Mouse (Mus musculus) intestine, embryonic 14.5 days (tissue): ENCODE results near the gene C1galt1c1. TPM values are rescaled to one million over a fixed set of nuclear protein-coding genes. Genes with fewer than 3 reads are reported as not detected.

Experiments
- ATAC-seq: fragments of 200-750 bp; cut with Nextera tagmentation; replicated peaks from 2 replicates; pipeline ENCODE4 v1.8.0; 2017; ENCODE audit warnings: low read depth, moderate number of reproducible peaks, moderate TSS enrichment, moderate library complexity; ENCODE audit not compliant: low FRiP score, low TSS enrichment
- DNase-seq: peaks from one replicate; pipeline ENCODE4 v3.0.0-alpha.2; 2018; ENCODE audit warnings: low spot score
- H3K27ac ChIP-seq: fragments of 300-500 bp; sonication (generic); 2 replicates; pipeline ENCODE4 v1.5.1; 2014; ENCODE audit warnings: low read depth, mild to moderate bottlenecking, control low read depth
- H3K27me3 ChIP-seq: fragments of 300-500 bp; sonication (generic); replicated peaks from 2 replicates; pipeline ENCODE4 v1.6.1; 2014; ENCODE audit warnings: low read length, control low read depth; ENCODE audit not compliant: control insufficient read depth, insufficient read depth
- H3K36me3 ChIP-seq: fragments of 300-500 bp; sonication (generic); 2 replicates; pipeline ENCODE4 v1.6.1; 2014; ENCODE audit warnings: low read length, control low read depth; ENCODE audit not compliant: control insufficient read depth, insufficient read depth
- H3K4me1 ChIP-seq: fragments of 300-500 bp; sonication (generic); replicated peaks from 2 replicates; pipeline ENCODE4 v1.6.1; 2014; ENCODE audit warnings: low read length, control low read depth, mixed read lengths; ENCODE audit not compliant: control insufficient read depth, insufficient read depth
- H3K4me2 ChIP-seq: fragments of 300-500 bp; sonication (generic); 2 replicates; pipeline ENCODE4 v1.6.1; 2014; ENCODE audit warnings: low read length
- H3K4me3 ChIP-seq: fragments of 300-500 bp; sonication (generic); 2 replicates; pipeline ENCODE4 v1.5.1; 2014; ENCODE audit warnings: low read depth, low read length, control low read depth, mixed read lengths
- H3K9ac ChIP-seq: fragments of 300-500 bp; sonication (generic); 2 replicates; pipeline ENCODE4 v1.6.1; 2014; ENCODE audit warnings: mild to moderate bottlenecking, low read length
- H3K9me3 ChIP-seq: fragments of 300-500 bp; sonication (generic); 2 replicates; pipeline ENCODE4 v1.6.1; 2016; ENCODE audit warnings: low read length, control low read depth; ENCODE audit not compliant: control insufficient read depth
- WGBS: fragments of 180-500 bp; shearing (Covaris S2); extraction: QIAGEN DNeasy Blood & Tissue Kit; methylation state at CpG from one replicate; pipeline ENCODE4 v1.1.7; 2014; 5-methylcytosine and 5-hydroxymethylcytosine counted together
- polyA plus RNA-seq: library from polyadenylated mRNA; unstranded; fragments of >200 nt; fragmentation: Nextera tagmentation; extraction: Ambion mirVana; gene quantifications from 2 replicates; pipeline ENCODE4 v1.2.1, GENCODE M21; 2014

Gene C1galt1c1
- polyA plus RNA-seq, 1 experiment from 2014 or later: 46.4 TPM

DNA sequence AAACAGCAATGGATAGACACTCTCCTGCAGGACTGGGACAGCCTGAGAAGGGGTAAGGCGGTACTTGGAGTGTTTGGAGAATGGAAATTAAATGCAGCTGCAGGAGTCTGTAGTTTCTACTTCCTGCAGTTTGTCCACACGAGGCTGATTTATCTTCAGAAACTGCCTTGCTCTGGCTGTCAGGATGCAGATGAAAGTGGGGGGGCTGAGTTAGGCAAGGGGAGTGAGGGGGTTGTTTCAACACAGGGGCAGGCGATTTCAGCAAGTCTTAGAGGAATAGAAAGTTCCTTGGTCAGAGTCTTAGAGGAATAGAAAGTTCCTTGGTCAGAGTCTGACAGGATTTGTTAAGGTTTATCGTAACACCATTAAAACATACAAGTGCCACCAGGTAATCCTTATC, 7.3 kb upstream of the C1galt1c1 start:
- Histone ChIP-seq H3K36me3 (no peaks in the 10 kb centered on the region), H3K4me3 (no peak overlapping the region), H3K4me1 (no peaks in the 10 kb centered on the region), H3K27ac (no peak overlapping the region), H3K4me2 (no peak overlapping the region), H3K9me3 (no peaks in the 10 kb centered on the region), H3K27me3 (no peaks in the 10 kb centered on the region), H3K9ac (no peak overlapping the region)
- DNase-seq: no peak
- 44% methylated on average over 4 of the region's 4 CpGs for WGBS
- no peak for ATAC-seq

DNA sequence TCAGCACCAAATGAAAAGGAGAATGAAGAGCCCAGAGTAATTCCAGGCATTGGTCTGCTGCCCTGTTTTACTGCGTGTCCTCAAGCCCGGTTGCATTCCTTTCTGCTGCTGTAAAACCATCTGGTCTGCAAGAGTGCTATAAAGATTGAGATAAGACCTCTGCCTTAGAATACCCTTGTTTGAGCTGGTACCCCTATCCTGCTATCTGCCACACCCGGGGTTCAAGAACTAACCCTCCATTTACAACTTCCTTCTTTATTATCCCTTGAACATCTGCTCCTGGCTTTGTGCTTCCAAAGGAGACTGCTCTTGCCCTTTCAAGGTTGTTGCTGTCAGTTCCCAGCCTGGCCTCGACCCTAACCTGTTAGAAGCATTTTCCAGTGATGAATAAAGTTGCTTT, 6.5 kb upstream of the C1galt1c1 start:
- no peak overlapping the region for H3K9ac ChIP-seq
- H3K27ac ChIP-seq: no peak overlapping the region
- H3K4me3 ChIP-seq: no peak overlapping the region
- H3K4me2 ChIP-seq: no peak overlapping the region
- H3K36me3 ChIP-seq: no peaks in the 10 kb centered on the region
- DNase-seq (no peak), ATAC-seq (peak; percentile 83)
- H3K9me3 ChIP-seq: no peaks in the 10 kb centered on the region
- H3K4me1 ChIP-seq: no peaks in the 10 kb centered on the region
- 22% methylated on average over 4 of the region's 4 CpGs for WGBS
- H3K27me3 ChIP-seq: no peaks in the 10 kb centered on the region

GRCm38 (mm10) chrX:38635638-38635931, 698 bp upstream of the C1galt1c1 start:
- no peaks in the 10 kb centered on the region for H3K9me3 ChIP-seq
- H3K4me1 ChIP-seq: no peaks in the 10 kb centered on the region
- no peak for DNase-seq
- H3K4me2 ChIP-seq: peak overlapping the region; percentile 50
- H3K4me3 ChIP-seq: peak overlapping the region; percentile 33
- no peaks in the 10 kb centered on the region for H3K36me3 ChIP-seq
- ATAC-seq: peak; percentile 12; the same call in 1 of the 2 replicates
- H3K27ac ChIP-seq: peak overlapping the region; percentile 54; the same call in 1 of the 2 replicates
- no peak overlapping the region for H3K9ac ChIP-seq
- H3K27me3 ChIP-seq: no peaks in the 10 kb centered on the region

DNA sequence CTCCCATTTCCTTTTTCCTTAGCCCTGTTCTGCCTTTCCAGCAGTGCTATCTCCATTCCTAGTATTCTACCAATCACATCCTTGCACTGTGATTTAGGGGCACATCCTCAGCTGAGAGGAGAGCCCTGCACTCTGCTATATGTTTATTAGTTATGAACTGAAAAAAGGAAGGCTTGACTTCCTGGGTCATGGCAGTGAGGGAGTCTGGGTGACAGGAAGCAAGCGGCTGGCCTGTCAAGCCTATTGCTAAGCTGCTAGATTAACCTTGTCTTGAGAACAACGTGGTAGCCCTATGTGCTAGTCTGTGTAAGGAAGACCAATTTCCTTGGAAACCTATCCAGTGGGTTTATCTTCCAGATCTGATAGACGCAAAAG, 33.9 kb downstream of the C1galt1c1 start:
- H3K9me3 ChIP-seq: no peaks in the 10 kb centered on the region
- no peak for DNase-seq
- peak; percentile 53 for ATAC-seq
- H3K36me3 ChIP-seq: peaks cover 3% of the 10 kb centered on the region; the same call in 1 of the 2 replicates
- H3K27ac ChIP-seq: peak overlapping the region; percentile 64
- H3K4me2 ChIP-seq: peak overlapping the region; percentile 49
- H3K9ac ChIP-seq: peak overlapping the region; percentile 51
- H3K4me3 ChIP-seq: peak overlapping the region; percentile 41
- WGBS: 17% methylated on average over 3 of the region's 3 CpGs
- H3K4me1 ChIP-seq: no peaks in the 10 kb centered on the region
- no peaks in the 10 kb centered on the region for H3K27me3 ChIP-seq

DNA sequence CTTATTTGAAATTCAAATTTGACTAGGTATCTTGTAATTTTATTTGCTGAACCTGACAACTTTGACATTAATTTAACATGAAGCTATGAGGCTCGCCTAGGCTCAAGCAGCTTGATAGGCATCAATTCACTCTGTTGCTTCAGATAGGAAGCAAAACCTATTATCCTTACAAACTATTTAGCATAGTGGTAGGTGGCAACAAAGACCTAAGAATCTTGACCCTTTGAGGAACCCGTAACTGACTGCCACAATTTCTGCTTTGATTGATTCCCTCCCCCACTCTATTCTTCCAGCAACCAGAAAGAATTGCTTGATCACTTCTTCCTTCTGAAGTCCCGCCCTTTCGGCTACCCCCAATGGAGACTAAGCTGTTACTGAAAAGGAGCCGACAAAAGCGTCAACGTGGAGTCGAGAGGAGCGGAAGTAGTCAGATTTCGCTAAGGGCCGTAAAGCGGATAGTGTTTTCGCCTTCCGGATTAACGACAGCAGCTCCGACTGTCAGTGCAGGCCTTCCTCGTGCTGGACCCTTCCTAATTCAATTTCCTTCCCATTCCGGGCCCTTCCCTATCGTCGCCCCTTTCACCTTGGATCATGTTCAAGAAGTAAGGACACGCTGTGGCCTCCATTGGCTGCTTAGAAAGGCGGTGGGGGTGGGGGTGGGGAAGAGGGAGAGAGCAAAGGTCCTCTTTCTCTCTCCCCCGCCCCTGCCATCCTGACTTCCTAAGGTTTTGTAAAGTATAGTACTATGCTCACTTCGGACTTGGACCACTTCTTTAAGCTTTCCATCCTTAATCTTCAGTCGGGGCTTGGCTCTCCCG, 34.5 kb downstream of the C1galt1c1 start, which contains the start of gene Mcts1:
Gene Mcts1 (plus strand): TSS at position 402 of the 818 bp plus-strand sequence.
- H3K4me1 ChIP-seq: no peaks in the 10 kb centered on the region
- no peaks in the 10 kb centered on the region for H3K36me3 ChIP-seq
- H3K27ac ChIP-seq: peak within 1 kb of the TSS; percentile 64
- peak within 1 kb of the TSS; percentile 41 for H3K4me3 ChIP-seq
- H3K9me3 ChIP-seq: no peaks in the 10 kb centered on the region
- ATAC-seq (peak; percentile 89), DNase-seq (peak; percentile 60)
- peak within 1 kb of the TSS; percentile 51 for H3K9ac ChIP-seq
- no peaks in the 10 kb centered on the region for H3K27me3 ChIP-seq
- 19% methylated on average over 26 of the region's 26 CpGs for WGBS
- H3K4me2 ChIP-seq: peak within 1 kb of the TSS; percentile 49

DNA sequence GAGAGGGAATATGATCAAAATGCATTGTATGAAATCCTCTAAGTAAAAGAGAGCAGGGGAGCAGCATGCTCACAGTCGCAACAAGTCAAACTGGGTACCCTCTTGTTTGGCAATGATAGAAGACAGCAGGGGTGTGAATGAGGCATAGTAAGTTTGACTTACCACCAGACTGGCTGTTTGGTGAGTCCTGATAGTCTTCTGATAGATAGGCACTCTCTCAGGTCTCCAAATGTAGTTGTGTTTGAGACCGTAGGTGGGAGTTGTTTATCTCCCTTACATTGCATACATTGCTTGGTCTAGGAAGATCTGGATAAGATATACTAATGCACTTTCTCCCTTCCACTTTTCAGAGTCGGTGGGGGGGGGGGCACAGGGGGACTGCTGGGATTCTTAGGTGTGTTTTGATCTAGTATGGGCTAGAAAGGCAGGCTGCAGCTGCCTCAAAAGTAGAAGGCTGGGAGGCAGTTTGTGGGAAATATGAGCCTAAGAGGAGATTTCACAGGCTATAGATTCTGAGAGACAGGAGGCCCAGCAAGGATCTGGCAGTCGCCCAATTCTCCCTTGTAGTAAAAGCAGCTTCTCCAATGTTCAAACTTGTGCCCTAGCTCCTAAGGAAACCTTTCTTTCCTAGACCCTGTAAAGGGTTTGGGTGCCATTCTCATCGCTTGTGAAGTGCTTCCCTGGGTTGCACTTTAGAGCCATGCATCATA, 41.6 kb downstream of the C1galt1c1 start:
- no peaks in the 10 kb centered on the region for H3K4me1 ChIP-seq
- no peak overlapping the region for H3K4me3 ChIP-seq
- ATAC-seq: no peak
- DNase-seq: peak; percentile 49
- H3K9me3 ChIP-seq: no peaks in the 10 kb centered on the region
- 36% methylated on average over 5 of the region's 5 CpGs for WGBS
- no peaks in the 10 kb centered on the region for H3K36me3 ChIP-seq
- no peak overlapping the region for H3K4me2 ChIP-seq
- H3K9ac ChIP-seq: no peak overlapping the region
- H3K27ac ChIP-seq: no peak overlapping the region
- no peaks in the 10 kb centered on the region for H3K27me3 ChIP-seq

GRCm38 (mm10) chrX:38591749-38592148, 43.1 kb downstream of the C1galt1c1 start:
- Histone ChIP-seq H3K9ac (no peak overlapping the region), H3K9me3 (no peaks in the 10 kb centered on the region), H3K4me2 (no peak overlapping the region), H3K4me1 (no peaks in the 10 kb centered on the region), H3K36me3 (no peaks in the 10 kb centered on the region), H3K27me3 (no peaks in the 10 kb centered on the region), H3K4me3 (no peak overlapping the region), H3K27ac (no peak overlapping the region)
- no peak for ATAC-seq
- no peak for DNase-seq
- 79% methylated on average over 3 of the region's 3 CpGs for WGBS

DNA sequence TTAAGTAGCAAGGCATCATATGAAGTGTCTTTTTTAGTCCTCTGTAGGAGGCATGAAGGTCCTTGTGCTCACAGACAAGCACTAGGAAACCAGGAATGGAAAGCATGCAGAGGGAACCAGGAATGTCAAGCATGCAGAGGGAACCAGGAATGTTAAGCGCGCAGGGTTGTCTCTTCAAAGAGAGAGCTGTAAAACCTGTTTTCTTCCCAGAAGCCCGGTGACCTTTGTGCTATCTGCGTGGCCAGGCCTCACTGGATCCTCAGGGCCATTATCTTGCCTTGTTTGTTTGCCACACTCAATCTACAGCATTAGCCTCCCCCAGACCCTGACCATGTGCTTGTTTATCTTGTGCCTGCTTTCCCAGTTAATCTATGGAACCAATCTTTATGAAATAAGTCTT, 45.1 kb downstream of the C1galt1c1 start:
- Histone ChIP-seq H3K27me3 (no peaks in the 10 kb centered on the region), H3K4me1 (no peaks in the 10 kb centered on the region), H3K9me3 (no peaks in the 10 kb centered on the region), H3K4me2 (no peak overlapping the region), H3K36me3 (no peaks in the 10 kb centered on the region), H3K9ac (no peak overlapping the region), H3K4me3 (no peak overlapping the region), H3K27ac (no peak overlapping the region)
- ATAC-seq (0 out of 2 replicates have a peak, but pooled peaks have one; percentile 50), DNase-seq (peak; percentile 49)
- 34% methylated on average over 4 of the region's 4 CpGs for WGBS
